Mouse (Mus musculus) olfactory bulb, adult 2 months (tissue): ENCODE measurements around the gene Daxx.
"Not testable (repeated sequence)": the region's sequence is repeated elsewhere in the genome, so short reads cannot be mapped to it uniquely, and the experiment has no call there.

Source experiments
- CTCF ChIP-seq: fragments of 200-500 bp; IDR thresholded peaks from 2 replicates; pipeline ENCODE4 v1.5.1; 2012; ENCODE audit warnings: low read depth, mild to moderate bottlenecking, low read length, moderate library complexity; ENCODE audit not compliant: insufficient read depth
- POLR2A ChIP-seq: fragments of 200-500 bp; IDR thresholded peaks from 2 replicates; pipeline ENCODE4 v1.6.1; 2012; ENCODE audit warnings: mild to moderate bottlenecking, low read depth, low read length, moderate library complexity; ENCODE audit not compliant: insufficient read depth

- not testable (repeated sequence) for TF ChIP-seq POLR2A, CTCF
Measured at GRCm38 (mm10) chr17:33884320-33884719, 24.9 kb upstream of the Daxx start.
